Mouse (Mus musculus): Measurements from ENCODE around the gene Ly6g6f. TPM values are rescaled to one million over a fixed set of nuclear protein-coding genes. Genes with fewer than 3 reads are reported as not detected.
A peak's percentile ranks its signal among the peaks of the same experiment; 100 is the strongest.

Gene Ly6g6f
- polyA plus RNA-seq, 1 experiment from 2014 or later, result not detected

DNA sequence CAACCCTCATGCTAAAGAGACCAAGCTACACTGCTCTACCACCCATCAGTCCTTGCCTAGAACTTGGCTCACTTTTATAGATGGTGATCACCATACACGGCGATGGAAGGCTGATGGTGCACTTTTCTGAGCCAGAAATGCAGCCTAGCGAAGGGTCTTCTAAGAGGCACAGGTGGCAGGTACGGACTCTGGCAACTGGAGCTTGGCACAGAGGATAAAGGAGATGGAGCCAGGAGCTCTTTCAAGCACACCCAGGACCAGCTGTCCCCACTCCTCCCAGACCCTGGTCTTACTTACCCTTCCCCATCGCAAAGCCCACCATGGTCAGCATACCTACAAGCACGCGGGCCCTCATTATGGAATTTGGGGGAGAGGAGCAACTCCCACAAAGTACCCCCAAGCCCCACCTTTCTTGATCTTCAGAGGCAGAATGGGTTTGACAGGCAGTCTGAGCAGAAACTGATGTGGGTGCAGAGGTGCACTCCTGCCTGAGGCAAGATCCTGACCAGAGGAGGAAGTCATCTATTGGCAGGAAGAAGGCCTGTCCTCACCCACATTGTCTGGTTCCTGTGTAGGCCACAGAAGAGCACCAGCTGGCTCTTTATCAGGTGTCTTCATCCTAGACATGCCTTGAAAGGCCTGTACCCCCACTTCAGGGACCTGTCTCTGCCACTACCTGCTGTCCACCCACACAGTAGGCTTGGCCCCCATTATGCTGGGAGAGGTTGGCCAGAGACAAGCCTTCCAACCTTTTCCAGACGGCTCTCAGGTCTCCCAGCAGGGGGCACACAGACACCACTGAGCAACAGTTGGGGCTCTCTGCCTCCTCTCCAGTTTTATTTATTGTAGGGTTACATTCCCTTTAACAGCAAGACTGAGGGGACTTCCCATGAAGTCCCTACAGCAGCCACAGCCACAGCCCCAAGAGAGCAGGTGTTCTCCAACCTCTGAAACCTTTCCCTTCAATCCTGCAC, 29.9 kb upstream of the Ly6g6f start, which contains the start of gene Ly6g5b:
Gene Ly6g5b, minus strand, starts transcription at position 383 of the 974 bp plus-strand sequence.
- 89% methylated on average over 8 of the region's 8 CpGs for WGBS
- no peak within 1 kb of the TSS for H3K27ac ChIP-seq (ENCODE audit: low read length)
- H3K4me2 ChIP-seq (ENCODE audit: low read length), result no peak within 1 kb of the TSS
- peaks cover 31% of the 10 kb centered on the region for H3K36me3 ChIP-seq (ENCODE audit: control insufficient read depth, insufficient read depth, low read length)
- H3K9ac ChIP-seq (ENCODE audit: low read depth, low read length), result no peak within 1 kb of the TSS
- ATAC-seq, result no peak
- H3K27me3 ChIP-seq (ENCODE audit: control insufficient read depth, insufficient read depth, low read depth, low read length), result no peaks in the 10 kb centered on the region; the same call in 1 of the 2 replicates
- H3K4me3 ChIP-seq (ENCODE audit: low read depth, low read length), result no peak within 1 kb of the TSS
- no peaks in the 10 kb centered on the region for H3K9me3 ChIP-seq (replicated peaks; ENCODE audit: control insufficient read depth, low read length, poor library complexity, severe bottlenecking)
- H3K4me1 ChIP-seq (ENCODE audit: control insufficient read depth, insufficient read depth, low read length), result peaks cover 8% of the 10 kb centered on the region

DNA sequence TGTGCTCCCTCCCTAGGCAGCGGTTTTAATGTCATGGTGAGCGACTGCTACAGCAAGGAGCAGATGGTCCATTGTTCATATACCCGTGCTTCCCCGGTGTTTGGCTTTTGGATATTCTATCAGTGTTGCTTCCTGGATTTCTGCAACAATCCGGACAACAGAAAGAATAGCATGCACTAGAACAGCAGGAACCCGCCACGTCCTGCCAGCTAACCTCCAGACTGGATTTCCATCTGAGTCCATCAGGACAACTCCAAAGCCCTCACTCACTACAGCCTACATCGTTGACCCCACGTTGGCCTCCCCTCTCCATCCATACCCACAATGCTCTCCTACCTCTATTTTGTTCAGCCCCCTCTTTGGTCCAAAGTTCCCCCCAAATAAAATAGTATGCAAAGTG, 26.4 kb upstream of the Ly6g6f start:
- H3K4me1 ChIP-seq (ENCODE audit: control insufficient read depth, insufficient read depth, low read length), result no peaks in the 10 kb centered on the region
- no peaks in the 10 kb centered on the region; the same call in 1 of the 2 replicates for H3K27me3 ChIP-seq (ENCODE audit: control insufficient read depth, insufficient read depth, low read depth, low read length)
- peaks cover 16% of the 10 kb centered on the region for H3K36me3 ChIP-seq (ENCODE audit: control insufficient read depth, insufficient read depth, low read length)
- H3K27ac ChIP-seq (ENCODE audit: low read length), result no peak overlapping the region
- 67% methylated on average over 9 of the region's 9 CpGs for WGBS
- ATAC-seq, result no peak
- H3K4me3 ChIP-seq (ENCODE audit: low read depth, low read length), result no peak overlapping the region
- H3K9me3 ChIP-seq (replicated peaks; ENCODE audit: control insufficient read depth, low read length, poor library complexity, severe bottlenecking), result no peaks in the 10 kb centered on the region
- H3K4me2 ChIP-seq (ENCODE audit: low read length), result no peak overlapping the region
- no peak overlapping the region for H3K9ac ChIP-seq (ENCODE audit: low read depth, low read length)

DNA sequence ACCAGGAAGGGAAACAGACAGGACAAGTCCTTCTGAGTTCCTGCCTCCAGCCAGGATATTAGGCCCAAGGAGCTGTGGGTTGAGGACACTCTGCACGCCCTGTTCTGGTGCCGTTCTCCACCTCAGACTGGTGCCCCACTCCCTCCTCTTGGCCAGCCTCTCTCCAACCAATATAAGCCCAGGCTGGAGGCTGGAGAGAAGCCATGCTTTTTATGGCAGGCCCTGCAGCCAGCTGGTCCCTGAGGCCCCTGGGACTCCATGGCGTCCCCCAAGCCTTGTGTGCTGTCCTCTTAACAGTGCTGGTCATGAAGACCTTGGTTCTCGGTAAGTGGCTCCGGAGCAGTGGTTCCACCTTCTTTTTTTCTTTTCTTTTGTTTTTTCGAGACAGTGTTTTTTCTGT, 22.7 kb upstream of the Ly6g6f start, which contains the start of gene Ly6g5c:
Gene Ly6g5c, plus strand, starts transcription at position 183 of the 400 bp plus-strand sequence.
- Histone ChIP-seq H3K4me1 (ENCODE audit: control insufficient read depth, insufficient read depth, low read length) (no peaks in the 10 kb centered on the region; the same call in 1 of the 2 replicates), H3K4me3 (ENCODE audit: low read depth, low read length) (no peak within 1 kb of the TSS), H3K36me3 (ENCODE audit: control insufficient read depth, insufficient read depth, low read length) (peaks cover 8% of the 10 kb centered on the region; the same call in 1 of the 2 replicates), H3K27ac (ENCODE audit: low read length) (no peak within 1 kb of the TSS), H3K9ac (ENCODE audit: low read depth, low read length) (no peak within 1 kb of the TSS), H3K9me3 (replicated peaks; ENCODE audit: control insufficient read depth, low read length, poor library complexity, severe bottlenecking) (no peaks in the 10 kb centered on the region), H3K27me3 (ENCODE audit: control insufficient read depth, insufficient read depth, low read depth, low read length) (no peaks in the 10 kb centered on the region; the same call in 1 of the 2 replicates), H3K4me2 (ENCODE audit: low read length) (no peak within 1 kb of the TSS)
- ATAC-seq, result no peak
- 87% methylated on average over 6 of the region's 6 CpGs for WGBS

DNA sequence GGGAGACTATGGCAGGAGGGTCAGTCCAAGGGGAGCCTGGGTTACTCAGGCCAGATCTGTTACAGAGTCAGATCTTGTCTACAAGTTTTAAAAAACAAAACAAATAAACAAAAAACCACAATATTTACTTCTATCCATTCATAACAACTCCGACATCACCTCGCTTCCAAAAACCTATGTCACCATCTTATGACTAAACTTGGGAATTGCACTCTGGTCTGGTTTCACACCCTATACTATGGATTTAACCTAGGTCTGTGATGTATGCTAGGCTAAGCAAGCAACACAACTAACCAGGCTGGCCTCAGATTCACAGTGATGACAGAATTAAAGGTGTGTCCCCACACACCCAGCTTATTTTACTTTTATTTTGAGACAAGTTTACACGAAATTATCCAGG, 21.1 kb upstream of the Ly6g6f start:
- Histone ChIP-seq H3K9me3 (replicated peaks; ENCODE audit: control insufficient read depth, low read length, poor library complexity, severe bottlenecking) (no peaks in the 10 kb centered on the region), H3K4me1 (ENCODE audit: control insufficient read depth, insufficient read depth, low read length) (no peaks in the 10 kb centered on the region; the same call in 1 of the 2 replicates), H3K36me3 (ENCODE audit: control insufficient read depth, insufficient read depth, low read length) (peaks cover 16% of the 10 kb centered on the region), H3K9ac (ENCODE audit: low read depth, low read length) (no peak overlapping the region), H3K4me3 (ENCODE audit: low read depth, low read length) (no peak overlapping the region), H3K27ac (ENCODE audit: low read length) (no peak overlapping the region), H3K27me3 (ENCODE audit: control insufficient read depth, insufficient read depth, low read depth, low read length) (no peaks in the 10 kb centered on the region; the same call in 1 of the 2 replicates), H3K4me2 (ENCODE audit: low read length) (no peak overlapping the region)
- no peak for ATAC-seq
- 64% methylated on average over 3 of the region's 3 CpGs for WGBS

DNA sequence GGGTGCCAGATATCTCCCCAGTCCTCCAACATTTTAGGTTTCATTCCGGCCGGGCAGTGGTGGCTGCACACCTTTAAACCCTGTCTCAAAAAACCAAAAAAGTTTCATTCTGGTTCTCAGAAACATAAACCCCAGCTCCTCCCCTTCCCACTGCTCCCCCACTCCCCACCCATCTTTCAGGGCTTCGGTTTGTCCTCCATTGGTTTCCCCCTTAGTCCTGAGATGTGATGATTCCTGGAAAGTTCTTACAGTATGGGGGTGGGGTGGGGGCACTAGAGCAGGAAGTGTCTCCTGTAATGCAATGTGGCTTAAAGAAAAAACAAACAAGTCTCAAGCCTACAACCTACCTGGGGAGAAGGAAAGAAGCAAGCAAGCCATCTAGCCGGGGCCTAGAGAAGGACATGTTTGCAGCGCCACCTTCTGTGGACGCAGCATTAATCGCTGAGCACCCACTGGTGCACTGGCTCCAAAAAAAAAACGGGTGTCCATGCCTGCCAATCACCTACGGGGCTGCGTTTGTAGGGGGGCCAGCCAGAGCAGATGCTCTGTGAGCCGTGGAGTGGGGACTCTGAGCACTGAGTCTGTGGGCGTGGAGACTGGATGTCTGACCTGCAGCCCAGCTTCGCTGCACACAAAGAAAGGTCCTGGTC, 20.5 kb upstream of the Ly6g6f start:
- H3K9ac ChIP-seq (ENCODE audit: low read depth, low read length), result peak overlapping the region; percentile 43; the same call in 1 of the 2 replicates
- H3K9me3 ChIP-seq (replicated peaks; ENCODE audit: control insufficient read depth, low read length, poor library complexity, severe bottlenecking), result no peaks in the 10 kb centered on the region
- peak overlapping the region; percentile 23; the same call in 1 of the 2 replicates for H3K4me2 ChIP-seq (ENCODE audit: low read length)
- H3K4me3 ChIP-seq (ENCODE audit: low read depth, low read length), result no peak overlapping the region
- 21% methylated on average over 13 of the region's 13 CpGs for WGBS
- H3K27me3 ChIP-seq (ENCODE audit: control insufficient read depth, insufficient read depth, low read depth, low read length), result no peaks in the 10 kb centered on the region; the same call in 1 of the 2 replicates
- ATAC-seq, result no peak
- H3K27ac ChIP-seq (ENCODE audit: low read length), result no peak overlapping the region
- H3K36me3 ChIP-seq (ENCODE audit: control insufficient read depth, insufficient read depth, low read length), result peaks cover 20% of the 10 kb centered on the region
- no peaks in the 10 kb centered on the region; the same call in 1 of the 2 replicates for H3K4me1 ChIP-seq (ENCODE audit: control insufficient read depth, insufficient read depth, low read length)

DNA sequence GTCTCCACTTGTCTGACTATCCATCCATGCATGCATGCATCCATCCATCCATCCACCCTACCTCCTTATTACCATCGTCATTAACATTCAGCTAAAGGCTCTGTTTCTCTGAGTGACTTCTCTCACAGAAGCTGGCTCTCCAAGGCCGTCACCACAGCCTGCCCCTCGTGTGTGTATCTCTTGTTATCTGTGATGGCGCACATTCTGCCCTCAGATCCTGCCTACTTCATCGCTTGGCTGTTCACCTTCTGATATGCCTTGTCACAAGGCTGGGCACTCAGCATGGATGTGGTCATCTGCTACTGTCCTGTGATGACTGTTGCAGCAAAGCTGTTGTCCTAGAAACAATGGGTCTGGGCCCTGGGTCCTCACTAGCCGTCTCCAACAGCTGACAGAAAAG, 19.3 kb upstream of the Ly6g6f start:
- no peak overlapping the region for H3K4me2 ChIP-seq (ENCODE audit: low read length)
- H3K9me3 ChIP-seq (replicated peaks; ENCODE audit: control insufficient read depth, low read length, poor library complexity, severe bottlenecking), result no peaks in the 10 kb centered on the region
- no peaks in the 10 kb centered on the region; the same call in 1 of the 2 replicates for H3K4me1 ChIP-seq (ENCODE audit: control insufficient read depth, insufficient read depth, low read length)
- H3K4me3 ChIP-seq (ENCODE audit: low read depth, low read length), result no peak overlapping the region
- 77% methylated on average over 6 of the region's 6 CpGs for WGBS
- H3K27me3 ChIP-seq (ENCODE audit: control insufficient read depth, insufficient read depth, low read depth, low read length), result no peaks in the 10 kb centered on the region
- H3K9ac ChIP-seq (ENCODE audit: low read depth, low read length), result no peak overlapping the region
- H3K27ac ChIP-seq (ENCODE audit: low read length), result no peak overlapping the region
- H3K36me3 ChIP-seq (ENCODE audit: control insufficient read depth, insufficient read depth, low read length), result peaks cover 25% of the 10 kb centered on the region
- ATAC-seq, result no peak

DNA sequence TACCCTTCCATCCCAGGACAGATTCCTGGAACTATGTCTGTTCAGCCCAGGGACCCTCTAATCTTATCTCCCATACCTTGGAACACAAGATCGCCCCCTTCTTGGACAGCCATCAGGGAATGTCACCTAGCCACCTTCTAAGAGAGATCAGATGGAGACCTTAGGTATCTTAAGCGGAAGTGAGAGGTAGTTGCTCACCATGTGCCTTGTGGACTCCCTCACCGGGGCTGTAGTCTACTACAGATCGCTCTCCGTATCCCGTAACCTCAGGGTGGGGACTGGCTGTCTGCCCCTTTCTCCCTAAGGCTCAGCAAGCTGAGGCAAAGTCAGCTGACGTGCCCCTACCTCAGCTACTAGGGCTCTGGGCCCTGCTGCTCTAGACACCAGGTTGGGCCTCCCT, 18.7 kb upstream of the Ly6g6f start:
- no peak overlapping the region for H3K4me2 ChIP-seq (ENCODE audit: low read length)
- peaks cover 31% of the 10 kb centered on the region for H3K36me3 ChIP-seq (ENCODE audit: control insufficient read depth, insufficient read depth, low read length)
- no peaks in the 10 kb centered on the region; the same call in 1 of the 2 replicates for H3K4me1 ChIP-seq (ENCODE audit: control insufficient read depth, insufficient read depth, low read length)
- 0 out of 2 replicates have a peak overlapping the region, but pooled peaks have one; percentile 10 for H3K9ac ChIP-seq (ENCODE audit: low read depth, low read length)
- H3K4me3 ChIP-seq (ENCODE audit: low read depth, low read length), result no peak overlapping the region
- H3K27ac ChIP-seq (ENCODE audit: low read length), result no peak overlapping the region
- WGBS, result 95% methylated on average over 7 of the region's 7 CpGs
- no peaks in the 10 kb centered on the region for H3K9me3 ChIP-seq (replicated peaks; ENCODE audit: control insufficient read depth, low read length, poor library complexity, severe bottlenecking)
- no peak for ATAC-seq
- no peaks in the 10 kb centered on the region for H3K27me3 ChIP-seq (ENCODE audit: control insufficient read depth, insufficient read depth, low read depth, low read length)

DNA sequence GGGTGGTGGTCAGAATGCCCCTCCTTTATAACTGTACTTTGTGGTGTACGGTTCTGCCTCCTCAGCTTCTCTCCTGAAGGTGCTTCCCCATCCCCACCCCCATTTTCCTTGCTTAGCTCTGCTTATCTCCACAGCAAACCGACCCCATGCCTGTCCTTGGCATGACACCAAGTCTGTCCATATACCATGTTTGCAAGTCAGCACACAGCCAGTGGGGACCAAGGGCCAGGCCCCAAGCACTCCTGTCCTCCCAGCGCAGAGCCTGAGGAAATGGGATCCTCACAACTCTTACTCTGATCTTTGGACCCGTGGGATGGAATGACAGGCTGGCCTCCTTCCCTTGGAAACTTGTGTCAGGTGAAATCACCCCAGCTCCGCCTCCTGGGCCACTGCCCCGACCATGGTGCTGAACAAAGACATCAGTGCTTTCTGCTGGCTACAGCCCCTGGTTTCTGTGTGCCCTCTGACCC, 17.8 kb upstream of the Ly6g6f start:
- WGBS, result 71% methylated on average over 6 of the region's 6 CpGs
- H3K27me3 ChIP-seq (ENCODE audit: control insufficient read depth, insufficient read depth, low read depth, low read length), result no peaks in the 10 kb centered on the region
- no peak overlapping the region for H3K4me3 ChIP-seq (ENCODE audit: low read depth, low read length)
- H3K27ac ChIP-seq (ENCODE audit: low read length), result no peak overlapping the region
- H3K9me3 ChIP-seq (replicated peaks; ENCODE audit: control insufficient read depth, low read length, poor library complexity, severe bottlenecking), result no peaks in the 10 kb centered on the region
- H3K4me1 ChIP-seq (ENCODE audit: control insufficient read depth, insufficient read depth, low read length), result no peaks in the 10 kb centered on the region; the same call in 1 of the 2 replicates
- H3K36me3 ChIP-seq (ENCODE audit: control insufficient read depth, insufficient read depth, low read length), result peaks cover 35% of the 10 kb centered on the region
- no peak for ATAC-seq
- no peak overlapping the region for H3K9ac ChIP-seq (ENCODE audit: low read depth, low read length)
- no peak overlapping the region for H3K4me2 ChIP-seq (ENCODE audit: low read length)
